In genomic region chr9:13633371-13633770, GRCm38 (mm10) we compare ENCODE assay signal across 10 mouse cellular contexts.
A peak's percentile ranks its signal among the peaks of the same experiment; 100 is the strongest.
DNase-seq lines count a peak whose midpoint lies in the region; ATAC-seq lines count a peak whose summit lies in the region.
"Had no signal": no experiment of that assay in that cellular context is flagged by ENCODE, and none has a peak within 500 bp of the region (broad histone marks: within the 10 kb centered on the region; RNA-seq: fewer than 3 reads in every experiment).

No protein-coding gene starts in this region.

- H3K4me2 ChIP-seq in kidney, embryonic 15.5 days: no peak overlapping the region
- H3K4me2 ChIP-seq: midbrain, embryonic 12.5 days had no signal

- DNase-seq in frontal cortex, postnatal 25 days (ENCODE audit: low spot score in 2 of 2): no peak
- peak; percentile 56 for DNase-seq in heart, adult 8-10 months (ENCODE audit: low spot score)
- peak; percentile 31 to 60 for DNase-seq in lung, postnatal 4 days
- DNase-seq in cerebellum, adult 9-11 months: no peak
- DNase-seq in c-Kit-positive CD71-positive TER-119-positive erythroid progenitor cells, embryonic 14.5 days (ENCODE audit: low spot score): no peak
- DNase-seq in adrenal gland, postnatal 4 days (ENCODE audit: low spot score in 2 of 2): no peak
- DNase-seq: B cell, adult 2 months had no signal

- H3K27me3 ChIP-seq in kidney, embryonic 15.5 days: no peaks in the 10 kb centered on the region
- H3K27me3 ChIP-seq: midbrain, embryonic 12.5 days had no signal

- H3K4me1 ChIP-seq in kidney, embryonic 15.5 days: peaks cover 13% of the 10 kb centered on the region
- H3K4me1 ChIP-seq: midbrain, embryonic 12.5 days had no signal

- WGBS in kidney, embryonic 15.5 days: 41% methylated on average over 1 of the region's 1 CpGs

- no peak overlapping the region for H3K4me3 ChIP-seq in kidney, embryonic 15.5 days (replicated peaks)
- H3K4me3 ChIP-seq: midbrain, embryonic 12.5 days had no signal

- peak; percentile 64 for ATAC-seq in frontal cortex, adult (ENCODE audit: low TSS enrichment)
- ATAC-seq in kidney, embryonic 15.5 days (replicated peaks; ENCODE audit: low FRiP score): no peak; the same call in 1 of the 2 replicates

- H3K9ac ChIP-seq in kidney, embryonic 15.5 days: no peak overlapping the region
- H3K9ac ChIP-seq: midbrain, embryonic 12.5 days had no signal

- H3K9me3 ChIP-seq in kidney, embryonic 15.5 days (replicated peaks): no peaks in the 10 kb centered on the region
- H3K9me3 ChIP-seq: midbrain, embryonic 12.5 days had no signal

- H3K36me3 ChIP-seq in kidney, embryonic 15.5 days: no peaks in the 10 kb centered on the region
- H3K36me3 ChIP-seq: midbrain, embryonic 12.5 days had no signal

- H3K27ac ChIP-seq in kidney, embryonic 15.5 days: peak overlapping the region; percentile 57
- H3K27ac ChIP-seq: midbrain, embryonic 12.5 days had no signal

Comparison
In these comparisons a context has a peak if more than half of its experiments do, and no peak if none do; other contexts are left out.
1. DNase-seq: peak in heart, adult 8-10 months (single experiment) and lung, postnatal 4 days (2 of 2); none in frontal cortex, postnatal 25 days (0 of 2), cerebellum, adult 9-11 months (single experiment), c-Kit-positive CD71-positive TER-119-positive erythroid progenitor cells, embryonic 14.5 days (single experiment) and adrenal gland, postnatal 4 days (0 of 2).